Comparison of ENCODE assay signal across 23 mouse cellular contexts in genomic region chr17:86880461-86881044, GRCm38 (mm10). TPM values are rescaled to one million over a fixed set of nuclear protein-coding genes. Genes with fewer than 3 reads are reported as not detected.
DNase-seq lines count a peak whose midpoint lies in the region; ATAC-seq lines count a peak whose summit lies in the region.
"Had no signal": no experiment of that assay in that cellular context is flagged by ENCODE, and none has a peak within 500 bp of the region (broad histone marks: within the 10 kb centered on the region; RNA-seq: fewer than 3 reads in every experiment).

No protein-coding gene starts in this region.

- H3K4me3 ChIP-seq in neural tube, embryonic 13.5 days, result no peak overlapping the region
- no peak overlapping the region for H3K4me3 ChIP-seq in neural tube, embryonic 15.5 days (replicated peaks)
- no peak overlapping the region for H3K4me3 ChIP-seq in kidney, embryonic 14.5 days (ENCODE audit: low read length)
- H3K4me3 ChIP-seq: heart, embryonic 12.5 days; hindbrain, embryonic 13.5 days; limb, embryonic 12.5 days; liver, embryonic 13.5 days; midbrain, embryonic 12.5 days had no signal

- no peak overlapping the region for H3K9ac ChIP-seq in neural tube, embryonic 13.5 days
- no peak overlapping the region for H3K9ac ChIP-seq in neural tube, embryonic 15.5 days (replicated peaks)
- no peak overlapping the region for H3K9ac ChIP-seq in kidney, embryonic 14.5 days (ENCODE audit: low read depth, low read length)
- H3K9ac ChIP-seq: heart, embryonic 12.5 days; hindbrain, embryonic 13.5 days; limb, embryonic 12.5 days; liver, embryonic 13.5 days; lung, embryonic 14.5 days; midbrain, embryonic 12.5 days had no signal

- no peaks in the 10 kb centered on the region for H3K9me3 ChIP-seq in neural tube, embryonic 13.5 days
- no peaks in the 10 kb centered on the region for H3K9me3 ChIP-seq in neural tube, embryonic 15.5 days (replicated peaks)
- no peaks in the 10 kb centered on the region for H3K9me3 ChIP-seq in kidney, embryonic 14.5 days (ENCODE audit: control insufficient read depth, low read length)
- H3K9me3 ChIP-seq: heart, embryonic 12.5 days; hindbrain, embryonic 13.5 days; limb, embryonic 12.5 days; liver, embryonic 13.5 days; midbrain, embryonic 12.5 days had no signal

- H3K27ac ChIP-seq in neural tube, embryonic 13.5 days (replicated peaks), result 0 out of 2 replicates have a peak overlapping the region, but pooled peaks have one; percentile 13
- no peak overlapping the region for H3K27ac ChIP-seq in neural tube, embryonic 15.5 days (replicated peaks)
- H3K27ac ChIP-seq in kidney, embryonic 14.5 days (ENCODE audit: low read depth, low read length), result no peak overlapping the region
- H3K27ac ChIP-seq: hindbrain, embryonic 13.5 days; kidney, postnatal 0 days; limb, embryonic 12.5 days; liver, embryonic 13.5 days; midbrain, embryonic 12.5 days had no signal

- 83% methylated on average over 4 of the region's 4 CpGs for WGBS in neural tube, embryonic 13.5 days
- WGBS in neural tube, embryonic 15.5 days, result 81% methylated on average over 4 of the region's 4 CpGs
- 83% methylated on average over 4 of the region's 4 CpGs for WGBS in kidney, embryonic 14.5 days

- H3K36me3 ChIP-seq in neural tube, embryonic 13.5 days, result no peaks in the 10 kb centered on the region
- H3K36me3 ChIP-seq in neural tube, embryonic 15.5 days, result no peaks in the 10 kb centered on the region
- H3K36me3 ChIP-seq in kidney, embryonic 14.5 days (ENCODE audit: control insufficient read depth, insufficient read depth, low read length), result no peaks in the 10 kb centered on the region
- H3K36me3 ChIP-seq: heart, embryonic 12.5 days; hindbrain, embryonic 13.5 days; limb, embryonic 12.5 days; liver, embryonic 13.5 days; midbrain, embryonic 12.5 days had no signal

- H3K4me2 ChIP-seq in neural tube, embryonic 13.5 days, result no peak overlapping the region
- H3K4me2 ChIP-seq in neural tube, embryonic 15.5 days, result no peak overlapping the region
- no peak overlapping the region for H3K4me2 ChIP-seq in kidney, embryonic 14.5 days (replicated peaks; ENCODE audit: low read depth, low read length)
- H3K4me2 ChIP-seq: heart, embryonic 12.5 days; hindbrain, embryonic 13.5 days; limb, embryonic 12.5 days; liver, embryonic 13.5 days; lung, embryonic 14.5 days; midbrain, embryonic 12.5 days had no signal

- peak; percentile 27 for DNase-seq in naive thymus-derived CD4-positive, alpha-beta T cell, adult 2 months (ENCODE audit: low read depth)
- no peak for DNase-seq in lung, postnatal 25 days (ENCODE audit: low spot score)
- DNase-seq: adrenal gland, adult 8-10 months; embryo, embryonic 11 days; liver, embryonic 13.5 days; lung, embryonic 14.5 days; lung, postnatal 4 days; right cerebral cortex, postnatal 25 days had no signal

- no peaks in the 10 kb centered on the region for H3K27me3 ChIP-seq in neural tube, embryonic 13.5 days
- H3K27me3 ChIP-seq in neural tube, embryonic 15.5 days (replicated peaks), result no peaks in the 10 kb centered on the region
- H3K27me3 ChIP-seq in kidney, embryonic 14.5 days (ENCODE audit: control insufficient read depth, insufficient read depth, low read length), result no peaks in the 10 kb centered on the region
- H3K27me3 ChIP-seq: CH12.LX; heart, embryonic 12.5 days; limb, embryonic 12.5 days; liver, embryonic 13.5 days had no signal

- peaks cover 9% of the 10 kb centered on the region for H3K4me1 ChIP-seq in neural tube, embryonic 13.5 days (replicated peaks)
- 0 out of 2 replicates have a peak, but pooled peaks cover 5% of the 10 kb centered on the region for H3K4me1 ChIP-seq in neural tube, embryonic 15.5 days
- no peaks in the 10 kb centered on the region for H3K4me1 ChIP-seq in kidney, embryonic 14.5 days (ENCODE audit: control insufficient read depth, insufficient read depth, low read length)
- H3K4me1 ChIP-seq: limb, embryonic 12.5 days had no signal

- no peak for ATAC-seq in neural tube, embryonic 13.5 days (ENCODE audit: low read depth)
- ATAC-seq in neural tube, embryonic 15.5 days (ENCODE audit: low FRiP score), result no peak
- ATAC-seq in CD4-positive, CD25-positive, alpha-beta regulatory T cell, adult 4 months, result peak; percentile 79
- peak; percentile 90 for ATAC-seq in activated CD4-positive, CD25-positive, alpha-beta regulatory T cell, adult 4 months
- no peak for ATAC-seq in kidney, embryonic 14.5 days (ENCODE audit: low FRiP score, low TSS enrichment)
- ATAC-seq: intestine, embryonic 16.5 days had no signal

RNA-seq across cellular contexts. Expression of gene Tmem247, which starts 36.6 kb away (rescaled TPM):
- not detected in 2 replicates for polyA plus RNA-seq in neural tube, embryonic 13.5 days (2015; fragmentation: Nextera tagmentation; extraction: Ambion mirVana)
- polyA plus RNA-seq in neural tube, embryonic 15.5 days (2015; fragmentation: Nextera tagmentation; extraction: Ambion mirVana), result not detected in 2 replicates
- polyA plus RNA-seq in CD4-positive, CD25-positive, alpha-beta regulatory T cell, adult 4 months (2017; shearing (Covaris generic)), result not detected
- not detected for polyA plus RNA-seq in activated CD4-positive, CD25-positive, alpha-beta regulatory T cell, adult 4 months (2017; shearing (Covaris generic))
- not detected in 2 replicates for polyA plus RNA-seq in kidney, embryonic 14.5 days (2014; fragmentation: Nextera tagmentation; extraction: Ambion mirVana)
- polyA plus RNA-seq: embryonic facial prominence, embryonic 14.5 days; heart, embryonic 12.5 days; hindbrain, embryonic 13.5 days; intestine, embryonic 16.5 days; kidney, postnatal 0 days; limb, embryonic 12.5 days; liver, embryonic 13.5 days; lung, embryonic 14.5 days; midbrain, embryonic 12.5 days; spleen, adult 2 months; stomach, embryonic 14.5 days had no signal

Comparison
In these comparisons a context has a peak if more than half of its experiments do, and no peak if none do; other contexts are left out.
1. ATAC-seq: peak in CD4-positive, CD25-positive, alpha-beta regulatory T cell, adult 4 months (single experiment) and activated CD4-positive, CD25-positive, alpha-beta regulatory T cell, adult 4 months (single experiment); none in neural tube, embryonic 13.5 days (single experiment), neural tube, embryonic 15.5 days (single experiment) and kidney, embryonic 14.5 days (single experiment).